Mouse (Mus musculus) limb, embryonic 14.5 days (tissue): ENCODE data around the gene Lepr. TPM values are rescaled to one million over a fixed set of nuclear protein-coding genes. Genes with fewer than 3 reads are reported as not detected.

ENCODE experiments used
- ATAC-seq: fragments of 200-750 bp; cut with Nextera tagmentation; 2 replicates; pipeline ENCODE4 v1.8.0; 2017; ENCODE audit warnings: low read depth, moderate number of reproducible peaks, moderate TSS enrichment; ENCODE audit not compliant: low FRiP score
- DNase-seq: peaks from one replicate; pipeline ENCODE4 v3.0.0-alpha.2; 2015; ENCODE audit warnings: low spot score
- H3K27ac ChIP-seq: fragments of 300-500 bp; sonication (generic); replicated peaks from 2 replicates; pipeline ENCODE4 v1.5.1; 2014; ENCODE audit warnings: low read depth, mild to moderate bottlenecking, low read length, moderate library complexity, mixed read lengths
- H3K27me3 ChIP-seq: fragments of 300-500 bp; sonication (generic); 2 replicates; pipeline ENCODE4 v1.6.1; 2014; ENCODE audit warnings: low read length, mixed read lengths; ENCODE audit not compliant: control insufficient read depth, insufficient read depth
- H3K36me3 ChIP-seq: fragments of 300-500 bp; sonication (generic); 2 replicates; pipeline ENCODE4 v1.6.1; 2014; ENCODE audit warnings: mild to moderate bottlenecking, low read length, moderate library complexity, mixed read lengths; ENCODE audit not compliant: control insufficient read depth, insufficient read depth
- H3K4me1 ChIP-seq: fragments of 300-500 bp; sonication (generic); 2 replicates; pipeline ENCODE4 v1.6.1; 2014; ENCODE audit warnings: antibody characterized with exemption, low read length, mixed read lengths; ENCODE audit not compliant: control insufficient read depth, insufficient read depth
- H3K4me2 ChIP-seq: fragments of 300-500 bp; sonication (generic); replicated peaks from 2 replicates; pipeline ENCODE4 v1.6.1; 2014; ENCODE audit warnings: low read depth, mild to moderate bottlenecking, low read length, moderate library complexity; ENCODE audit not compliant: severe bottlenecking
- H3K4me3 ChIP-seq: fragments of 300-500 bp; sonication (generic); replicated peaks from 2 replicates; pipeline ENCODE4 v1.5.1; 2014; ENCODE audit warnings: low read length
- H3K9ac ChIP-seq: fragments of 300-500 bp; sonication (generic); 2 replicates; pipeline ENCODE4 v1.6.1; 2014; ENCODE audit warnings: mild to moderate bottlenecking, low read depth, low read length, moderate library complexity; ENCODE audit not compliant: severe bottlenecking
- H3K9me3 ChIP-seq: fragments of 300-500 bp; sonication (generic); 2 replicates; pipeline ENCODE4 v1.6.1; 2016; ENCODE audit warnings: low read length; ENCODE audit not compliant: control insufficient read depth
- POLR2A ChIP-seq: fragments of 200-500 bp; IDR thresholded peaks from 2 replicates; pipeline ENCODE4 v1.8.0; 2012; ENCODE audit warnings: inconsistent platforms, mild to moderate bottlenecking, moderate library complexity, borderline replicate concordance; ENCODE audit not compliant: insufficient read depth, insufficient read length; ENCODE audit errors: extremely low read depth
- WGBS: fragments of 180-500 bp; shearing (Covaris S2); extraction: QIAGEN DNeasy Blood & Tissue Kit; methylation state at CpG from one replicate; pipeline ENCODE4 v1.1.7; 2014; 5-methylcytosine and 5-hydroxymethylcytosine counted together
- polyA plus RNA-seq, 2 experiments: library from polyadenylated mRNA; depleted of rRNA in 1 of 2; stranded (reverse) in 1 of 2; unstranded in 1 of 2; fragments of >200 nt; fragmentation: Nextera tagmentation in 1 of 2; extraction: Ambion mirVana in 1 of 2; gene quantifications; 2 replicates each; pipeline versions ENCODE4 v1.2.1 to v1.2.3; 2012 to 2014

The Lepr gene
- polyA plus RNA-seq, 2 experiments: 12.8 to 13.0 TPM

DNA sequence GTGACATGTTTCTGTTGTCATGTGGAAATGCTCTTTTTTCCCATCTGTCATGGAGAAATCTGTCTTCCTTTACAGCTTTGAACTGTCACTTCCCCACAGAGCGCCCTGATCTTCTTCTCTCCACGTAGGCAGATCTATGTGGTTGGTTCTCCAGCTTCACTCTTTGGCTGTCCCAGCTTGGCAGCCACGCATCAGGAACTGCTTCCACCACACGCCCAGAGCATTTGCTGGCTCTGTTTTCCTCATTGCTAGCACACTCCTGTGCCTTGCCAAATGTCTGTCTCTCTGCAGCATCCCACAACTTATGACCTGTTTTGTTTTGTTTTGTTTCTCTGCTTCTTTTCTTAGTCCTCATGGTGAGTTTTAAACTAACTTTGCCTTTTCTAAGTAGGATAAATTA, 24.3 kb upstream of the Lepr start:
- Histone ChIP-seq H3K4me2 (no peak overlapping the region), H3K36me3 (no peaks in the 10 kb centered on the region), H3K4me3 (no peak overlapping the region), H3K9ac (no peak overlapping the region), H3K9me3 (no peaks in the 10 kb centered on the region), H3K27ac (no peak overlapping the region), H3K27me3 (no peaks in the 10 kb centered on the region), H3K4me1 (no peaks in the 10 kb centered on the region)
- WGBS: 72% methylated on average over 4 of the region's 4 CpGs
- DNase-seq: no peak
- TF ChIP-seq POLR2A: no peak
- ATAC-seq: no peak

DNA sequence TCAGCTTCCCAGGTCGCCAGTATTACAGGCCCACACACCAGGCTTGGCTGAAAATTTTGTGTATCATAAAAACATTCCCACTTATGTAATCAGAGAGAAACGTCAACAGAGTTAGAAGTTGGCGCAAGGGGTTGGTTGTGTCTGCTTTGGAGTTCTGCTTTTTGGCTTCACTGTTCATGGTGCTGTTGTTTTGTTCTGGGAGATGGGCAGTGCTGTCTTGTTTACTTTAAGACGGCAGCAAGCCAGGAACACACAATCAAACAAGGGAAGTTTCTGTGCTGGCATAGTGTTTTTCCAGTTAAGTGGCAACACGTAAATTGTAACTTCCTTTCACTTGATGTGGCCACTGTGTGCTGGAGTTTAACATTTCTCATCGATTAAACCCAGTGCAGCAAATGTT, 22.7 kb upstream of the Lepr start:
- Histone ChIP-seq H3K4me1 (no peaks in the 10 kb centered on the region), H3K27me3 (no peaks in the 10 kb centered on the region), H3K9ac (no peak overlapping the region), H3K36me3 (no peaks in the 10 kb centered on the region), H3K4me3 (no peak overlapping the region), H3K27ac (no peak overlapping the region), H3K9me3 (no peaks in the 10 kb centered on the region), H3K4me2 (no peak overlapping the region)
- 61% methylated on average over 6 of the region's 6 CpGs for WGBS
- no peak for TF ChIP-seq POLR2A
- ATAC-seq: no peak
- DNase-seq: no peak

DNA sequence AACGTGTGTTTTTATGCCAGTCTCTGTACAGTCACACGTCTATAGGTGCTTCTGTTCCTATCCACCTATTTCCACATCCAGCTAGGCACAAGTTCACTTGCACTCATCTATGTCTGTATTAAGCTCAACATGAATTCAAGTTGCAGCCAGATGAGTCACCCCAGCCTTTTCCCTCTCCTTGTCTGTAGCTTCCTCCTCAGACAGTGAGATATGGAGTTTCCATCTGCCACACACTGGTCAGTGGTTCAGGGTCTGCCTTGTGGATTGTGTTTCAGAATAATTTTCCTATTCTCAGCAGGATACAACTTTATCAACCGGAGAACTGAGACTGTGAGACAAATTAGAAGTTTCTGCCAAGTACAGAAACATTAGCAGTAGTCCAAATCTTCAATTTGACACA, 20.0 kb upstream of the Lepr start:
- H3K27me3 ChIP-seq: no peaks in the 10 kb centered on the region
- H3K4me3 ChIP-seq: no peak overlapping the region
- no peaks in the 10 kb centered on the region for H3K9me3 ChIP-seq
- no peaks in the 10 kb centered on the region for H3K4me1 ChIP-seq
- 84% methylated on average over 3 of the region's 3 CpGs for WGBS
- no peak for TF ChIP-seq POLR2A
- H3K4me2 ChIP-seq: no peak overlapping the region
- DNase-seq (no peak), ATAC-seq (no peak)
- H3K36me3 ChIP-seq: no peaks in the 10 kb centered on the region
- H3K27ac ChIP-seq: no peak overlapping the region
- H3K9ac ChIP-seq: no peak overlapping the region

DNA sequence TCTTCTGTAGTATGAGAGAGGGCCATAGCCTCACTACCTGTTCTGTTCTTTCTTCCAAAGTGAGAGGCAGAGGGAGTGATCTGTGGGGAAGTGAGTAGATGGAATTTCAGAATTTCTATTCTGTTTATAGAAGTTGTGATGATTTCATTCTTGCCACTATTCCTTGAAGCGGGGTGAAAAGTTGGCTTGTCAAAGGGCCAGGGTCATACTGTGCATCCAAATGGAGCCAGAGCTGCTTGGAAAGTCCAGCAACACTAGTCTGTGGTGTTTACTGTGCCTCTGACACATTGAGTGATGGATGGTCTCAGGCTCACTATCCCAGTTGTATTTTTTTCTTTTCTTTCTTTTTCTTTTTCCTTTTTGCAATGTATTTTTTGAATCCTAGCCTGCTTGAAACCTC, 17.8 kb upstream of the Lepr start:
- Histone ChIP-seq H3K27ac (no peak overlapping the region), H3K4me1 (no peaks in the 10 kb centered on the region), H3K36me3 (no peaks in the 10 kb centered on the region), H3K9ac (no peak overlapping the region), H3K9me3 (no peaks in the 10 kb centered on the region), H3K27me3 (no peaks in the 10 kb centered on the region), H3K4me3 (no peak overlapping the region), H3K4me2 (no peak overlapping the region)
- no peak for TF ChIP-seq POLR2A
- WGBS: 63% methylated on average over 1 of the region's 1 CpGs
- ATAC-seq (no peak), DNase-seq (no peak)

DNA sequence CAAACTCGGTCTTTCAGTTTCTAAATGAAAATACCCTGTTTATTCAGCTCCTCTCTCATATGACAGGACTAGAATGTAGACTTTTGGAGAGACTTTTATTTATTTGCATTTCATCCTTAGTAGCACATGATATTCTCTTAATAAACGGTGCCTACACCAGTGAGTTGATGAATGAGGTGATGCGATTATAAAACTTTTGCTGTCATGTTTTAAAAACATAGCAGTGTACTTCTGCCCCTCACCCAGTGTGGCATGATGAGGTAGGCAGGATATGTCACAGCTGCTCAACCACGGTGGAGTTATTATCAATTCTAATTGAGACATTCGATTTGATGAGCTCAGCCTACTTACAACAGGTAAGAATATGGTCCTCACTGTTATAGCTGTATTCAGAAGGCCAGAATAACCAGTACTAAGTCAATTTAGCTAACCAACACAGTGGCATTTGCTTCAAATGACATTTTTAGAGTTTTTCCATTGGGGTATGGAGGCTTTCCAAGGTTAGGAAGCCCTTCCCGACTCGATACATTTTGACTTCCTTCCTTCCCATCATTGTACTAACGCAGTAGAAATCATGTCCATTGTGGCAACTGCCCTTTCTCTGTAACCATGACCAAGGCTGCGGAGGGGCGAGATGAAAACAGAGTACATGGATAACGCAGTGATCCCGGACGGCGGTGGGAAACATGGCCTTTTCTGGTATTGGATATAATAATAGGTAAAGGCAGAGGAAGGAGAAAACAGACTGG, 16.1 kb upstream of the Lepr start:
- no peak overlapping the region for H3K27ac ChIP-seq
- TF ChIP-seq POLR2A: no peak
- no peak for ATAC-seq

More for the DNA sequence above, 16.1 kb upstream of the Lepr start:
- no peak for DNase-seq
- no peaks in the 10 kb centered on the region for H3K4me1 ChIP-seq
- H3K4me2 ChIP-seq: no peak overlapping the region
- no peaks in the 10 kb centered on the region for H3K27me3 ChIP-seq
- H3K36me3 ChIP-seq: no peaks in the 10 kb centered on the region
- 90% methylated on average over 14 of the region's 14 CpGs for WGBS
- H3K9me3 ChIP-seq: no peaks in the 10 kb centered on the region
- H3K9ac ChIP-seq: no peak overlapping the region
- no peak overlapping the region for H3K4me3 ChIP-seq
